Mouse (Mus musculus) midbrain, embryonic 15.5 days (tissue): ENCODE measurements around the gene Cdkal1. TPM values are rescaled to one million over a fixed set of nuclear protein-coding genes. Genes with fewer than 3 reads are reported as not detected.

Experiments used
- ATAC-seq: fragments of 200-750 bp; cut with Nextera tagmentation; replicated peaks from 2 replicates; pipeline ENCODE4 v1.8.0; 2017; ENCODE audit warnings: moderate TSS enrichment
- H3K27ac ChIP-seq: fragments of 300-500 bp; sonication (generic); 2 replicates; pipeline ENCODE4 v1.5.1; 2015; ENCODE audit warnings: mild to moderate bottlenecking, inconsistent platforms
- H3K27me3 ChIP-seq: fragments of 300-500 bp; sonication (generic); replicated peaks from 2 replicates; pipeline ENCODE4 v1.6.1; 2015; ENCODE audit warnings: inconsistent platforms
- H3K36me3 ChIP-seq: fragments of 300-500 bp; sonication (generic); replicated peaks from 2 replicates; pipeline ENCODE4 v1.6.1; 2015; ENCODE audit warnings: inconsistent platforms
- H3K4me1 ChIP-seq: fragments of 300-500 bp; sonication (generic); 2 replicates; pipeline ENCODE4 v1.6.1; 2015; ENCODE audit warnings: inconsistent platforms
- H3K4me2 ChIP-seq: fragments of 300-500 bp; sonication (generic); 2 replicates; pipeline ENCODE4 v1.6.1; 2015; ENCODE audit warnings: inconsistent platforms, mild to moderate bottlenecking, moderate library complexity
- H3K4me3 ChIP-seq: fragments of 300-500 bp; sonication (generic); 2 replicates; pipeline ENCODE4 v1.5.1; 2015; ENCODE audit warnings: mild to moderate bottlenecking, inconsistent platforms
- H3K9ac ChIP-seq: fragments of 300-500 bp; sonication (generic); 2 replicates; pipeline ENCODE4 v1.6.1; 2015; ENCODE audit warnings: mild to moderate bottlenecking, inconsistent platforms
- H3K9me3 ChIP-seq: fragments of 300-500 bp; sonication (generic); 2 replicates; pipeline ENCODE4 v1.6.1; 2016; ENCODE audit warnings: inconsistent platforms
- WGBS: fragments of 180-500 bp; shearing (Covaris S2); methylation state at CpG from one replicate; pipeline ENCODE4 v1.1.7; 2015; ENCODE audit warnings: mixed read lengths; 5-methylcytosine and 5-hydroxymethylcytosine counted together
- polyA plus RNA-seq: library from polyadenylated mRNA; unstranded; fragments of >200 nt; fragmentation: Nextera tagmentation; extraction: Ambion mirVana; gene quantifications from 2 replicates; pipeline ENCODE4 v1.2.1, GENCODE M21; 2015

The Cdkal1 gene
- polyA plus RNA-seq, 1 experiment from 2014 or later: 21.9 TPM

GRCm38 (mm10) chr13:29155297-29155696, 700.2 kb downstream of the Cdkal1 start:
- H3K36me3 ChIP-seq: no peaks in the 10 kb centered on the region
- H3K9ac ChIP-seq: no peak overlapping the region
- WGBS: 93% methylated on average over 3 of the region's 3 CpGs
- no peak overlapping the region for H3K4me2 ChIP-seq
- H3K27ac ChIP-seq: no peak overlapping the region
- no peak overlapping the region for H3K4me3 ChIP-seq
- no peak for ATAC-seq
- H3K9me3 ChIP-seq: no peaks in the 10 kb centered on the region
- no peaks in the 10 kb centered on the region for H3K27me3 ChIP-seq
- H3K4me1 ChIP-seq: peaks cover 7% of the 10 kb centered on the region; the same call in 1 of the 2 replicates

DNA sequence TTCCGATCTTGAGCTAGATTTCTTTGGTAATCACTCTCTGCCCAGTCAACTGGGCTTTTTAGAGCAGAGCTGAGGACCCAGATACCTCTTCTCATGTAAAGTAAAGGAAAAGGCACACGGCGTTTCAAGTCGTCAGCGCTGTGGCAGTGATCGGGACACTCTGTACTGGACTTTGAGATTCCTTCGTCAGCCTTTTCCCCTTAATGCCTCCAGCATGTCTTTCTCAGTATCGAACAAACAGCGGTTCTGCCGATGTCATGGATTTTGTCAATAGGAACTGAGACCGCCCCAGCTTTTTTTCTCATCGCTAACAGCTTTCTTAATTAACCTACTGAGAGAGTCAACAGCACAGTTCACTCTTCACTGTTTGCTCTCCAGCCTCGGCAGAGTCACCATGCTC, 705.4 kb downstream of the Cdkal1 start:
- Histone ChIP-seq H3K4me3 (no peak overlapping the region), H3K9ac (no peak overlapping the region), H3K4me2 (no peak overlapping the region), H3K4me1 (no peaks in the 10 kb centered on the region), H3K9me3 (no peaks in the 10 kb centered on the region), H3K36me3 (no peaks in the 10 kb centered on the region), H3K27ac (no peak overlapping the region), H3K27me3 (no peaks in the 10 kb centered on the region)
- ATAC-seq: no peak
- 84% methylated on average over 13 of the region's 13 CpGs for WGBS

GRCm38 (mm10) chr13:29149404-29149803, 706.1 kb downstream of the Cdkal1 start:
- 83% methylated on average over 6 of the region's 6 CpGs for WGBS
- H3K4me2 ChIP-seq: no peak overlapping the region
- H3K9me3 ChIP-seq: no peaks in the 10 kb centered on the region
- H3K9ac ChIP-seq: no peak overlapping the region
- ATAC-seq: no peak
- no peaks in the 10 kb centered on the region for H3K27me3 ChIP-seq
- H3K27ac ChIP-seq: no peak overlapping the region
- no peak overlapping the region for H3K4me3 ChIP-seq
- H3K4me1 ChIP-seq: no peaks in the 10 kb centered on the region
- no peaks in the 10 kb centered on the region for H3K36me3 ChIP-seq

GRCm38 (mm10) chr13:29148616-29149015, 706.9 kb downstream of the Cdkal1 start:
- Histone ChIP-seq H3K27ac (no peak overlapping the region), H3K27me3 (no peaks in the 10 kb centered on the region), H3K4me2 (no peak overlapping the region), H3K4me1 (no peaks in the 10 kb centered on the region), H3K9me3 (no peaks in the 10 kb centered on the region), H3K4me3 (no peak overlapping the region), H3K36me3 (no peaks in the 10 kb centered on the region), H3K9ac (no peak overlapping the region)
- 95% methylated on average over 9 of the region's 9 CpGs for WGBS
- ATAC-seq: no peak

Other genes with a start within 250 kb of the Cdkal1 start
- gene E2f3, start 130.4 kb upstream of the Cdkal1 start, polyA plus RNA-seq: 4.7 and 4.9 TPM in 2 replicates